Mouse (Mus musculus) thymus, adult 18-20 months (tissue): ENCODE measurements around the gene Sema6b.

Experiments
- DNase-seq, 2 experiments: peaks; one replicate each; pipeline ENCODE4 v3.0.0; 2022; ENCODE audit warnings: mixed read lengths in 2 of 2

The Sema6b gene

GRCm38 (mm10) chr17:56139858-56140595 lies at the start of gene Sema6b:
Gene Sema6b (minus strand): TSS chr17:56140343.
- DNase-seq = no peak

- DNase-seq = no peak
These were observed 45.4 kb upstream of the Sema6b start for GRCm38 (mm10) chr17:56185281-56186141.

GRCm38 (mm10) chr17:56183658-56184103 lies 43.5 kb upstream of the Sema6b start, which contains the start of gene Mydgf:
Gene Mydgf (minus strand): TSS chr17:56183920.
- DNase-seq = peak; percentile 89

DNA sequence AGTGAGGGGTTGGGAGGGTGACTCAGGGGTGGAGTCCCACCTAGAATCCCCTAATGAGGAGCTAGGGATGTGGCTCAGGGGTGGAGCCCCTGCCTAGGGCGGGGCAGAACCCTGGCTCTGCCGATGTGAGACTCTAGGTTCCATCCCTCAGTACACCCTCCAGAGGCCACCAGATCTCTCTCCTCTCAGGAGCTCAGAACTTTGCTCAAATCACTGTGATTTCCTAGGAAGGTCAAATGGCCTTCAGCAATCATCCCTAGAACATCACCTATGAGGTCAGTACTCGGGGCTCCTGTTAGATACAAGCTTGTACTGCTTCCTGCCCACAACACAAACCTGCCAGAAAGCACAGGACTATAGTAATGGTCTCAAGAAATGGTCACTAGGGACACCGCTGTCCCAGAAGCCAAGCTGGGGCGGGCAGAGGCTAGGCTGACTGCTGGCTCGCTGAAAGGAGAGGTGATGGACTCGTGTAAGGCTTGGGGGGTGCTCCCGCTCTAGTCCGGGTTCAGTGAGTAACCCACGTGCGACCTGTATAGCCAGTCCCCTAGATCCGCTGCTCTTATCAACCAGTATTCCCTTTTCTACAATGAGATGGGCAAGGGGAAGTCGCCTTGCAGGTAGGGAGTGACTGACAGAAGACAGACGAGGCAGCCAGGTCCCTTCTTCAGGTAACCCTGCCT lies 43.0 kb upstream of the Sema6b start:
- DNase-seq = no peak

- no peak for DNase-seq
These were observed 35.3 kb upstream of the Sema6b start for GRCm38 (mm10) chr17:56175416-56175815.

DNA sequence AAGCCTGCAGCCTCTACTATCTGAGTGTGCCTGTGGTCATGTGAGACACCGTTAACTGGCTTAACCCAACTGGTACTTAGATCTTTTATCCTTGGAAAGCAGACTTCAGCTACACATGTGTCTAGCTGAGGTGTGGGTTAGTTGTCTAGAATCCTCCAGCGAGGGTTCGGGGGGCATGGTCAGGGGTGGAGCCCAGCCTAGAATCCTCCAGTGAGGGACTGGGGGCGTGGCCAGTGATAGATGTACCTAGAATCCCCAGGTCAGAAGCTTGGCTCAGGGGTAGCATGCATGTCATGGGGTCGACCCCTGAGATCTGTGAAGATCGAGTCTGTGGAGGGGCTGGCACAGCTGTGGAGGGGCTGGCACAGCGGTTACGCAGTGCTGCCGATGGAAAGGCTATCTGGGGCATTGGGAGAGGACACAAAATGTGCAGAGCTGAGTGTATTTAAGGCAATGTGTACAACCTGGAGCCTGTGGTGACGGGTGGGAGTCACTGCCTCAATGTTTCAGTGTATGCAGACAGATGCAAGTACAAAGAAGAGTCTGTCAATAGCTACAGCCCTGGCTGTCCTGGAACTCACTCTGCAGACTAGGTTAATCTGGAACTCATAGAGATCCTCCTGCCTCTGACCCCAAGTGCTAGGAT lies 33.4 kb upstream of the Sema6b start:
- DNase-seq = no peak

- DNase-seq = no peak
These were observed 31.7 kb upstream of the Sema6b start for GRCm38 (mm10) chr17:56171881-56172280.

GRCm38 (mm10) chr17:56171456-56171855 lies 31.3 kb upstream of the Sema6b start:
- DNase-seq = no peak

GRCm38 (mm10) chr17:56170636-56171035 lies 30.5 kb upstream of the Sema6b start:
- DNase-seq = no peak

DNA sequence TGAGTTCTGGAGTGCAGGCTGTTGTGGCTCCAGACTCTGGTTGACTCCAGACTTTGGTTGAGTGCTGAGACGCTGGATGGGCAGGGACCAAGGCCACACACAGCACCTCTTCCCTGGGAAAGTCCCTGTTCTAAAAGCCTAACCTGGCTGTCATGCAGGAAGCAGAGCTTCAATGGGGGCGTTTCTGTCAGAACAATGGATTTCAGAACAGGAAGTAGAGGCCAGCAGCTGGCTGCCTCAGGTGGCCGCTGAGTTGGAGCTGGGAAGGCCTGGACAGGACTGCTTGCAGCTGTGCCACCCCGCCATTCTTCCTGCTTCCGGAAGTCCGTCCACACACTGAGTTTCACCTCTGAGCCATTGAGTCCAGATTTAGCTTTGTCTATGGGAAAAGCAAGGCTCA lies 29.7 kb upstream of the Sema6b start:
- DNase-seq = no peak

DNA sequence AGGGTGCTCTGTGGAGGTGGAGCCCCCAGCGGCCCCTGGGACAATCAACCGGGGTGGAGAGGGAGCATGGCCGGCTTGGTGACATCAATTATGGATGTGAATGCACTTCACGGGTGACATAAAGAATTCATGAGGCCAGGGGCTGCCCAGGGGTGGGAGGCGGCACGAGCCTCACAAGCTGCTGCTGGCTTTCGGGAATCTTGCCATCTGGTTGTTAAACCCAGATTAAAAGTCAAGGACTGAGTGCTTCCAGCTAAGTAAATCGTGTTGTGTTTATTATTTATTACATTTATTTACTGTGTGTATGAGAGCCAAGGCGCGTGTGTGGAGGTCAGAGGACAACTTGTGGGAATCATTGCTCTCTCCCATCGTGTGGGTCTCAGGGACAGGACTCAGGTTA lies 25.5 kb upstream of the Sema6b start:
- no peak for DNase-seq

DNA sequence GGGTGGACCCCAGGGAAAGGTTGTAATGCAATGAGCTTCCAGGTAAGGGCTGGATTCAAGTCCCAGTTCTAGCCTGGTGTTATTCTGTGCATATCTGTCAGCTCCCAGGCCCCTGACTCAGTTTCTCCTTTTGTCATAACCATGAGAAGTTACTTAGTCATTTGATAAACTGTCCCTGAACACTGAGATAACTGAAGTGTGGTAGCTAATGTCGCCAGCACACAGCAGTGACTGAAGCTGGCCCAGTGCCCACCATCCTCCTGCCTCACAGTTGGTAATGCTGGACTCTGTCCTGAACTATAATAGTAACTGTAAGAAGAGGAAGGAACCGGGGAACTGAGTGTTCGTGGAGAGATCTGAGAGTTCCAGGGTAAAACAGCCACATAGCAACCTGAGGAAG lies 24.4 kb upstream of the Sema6b start:
- DNase-seq = no peak

DNA sequence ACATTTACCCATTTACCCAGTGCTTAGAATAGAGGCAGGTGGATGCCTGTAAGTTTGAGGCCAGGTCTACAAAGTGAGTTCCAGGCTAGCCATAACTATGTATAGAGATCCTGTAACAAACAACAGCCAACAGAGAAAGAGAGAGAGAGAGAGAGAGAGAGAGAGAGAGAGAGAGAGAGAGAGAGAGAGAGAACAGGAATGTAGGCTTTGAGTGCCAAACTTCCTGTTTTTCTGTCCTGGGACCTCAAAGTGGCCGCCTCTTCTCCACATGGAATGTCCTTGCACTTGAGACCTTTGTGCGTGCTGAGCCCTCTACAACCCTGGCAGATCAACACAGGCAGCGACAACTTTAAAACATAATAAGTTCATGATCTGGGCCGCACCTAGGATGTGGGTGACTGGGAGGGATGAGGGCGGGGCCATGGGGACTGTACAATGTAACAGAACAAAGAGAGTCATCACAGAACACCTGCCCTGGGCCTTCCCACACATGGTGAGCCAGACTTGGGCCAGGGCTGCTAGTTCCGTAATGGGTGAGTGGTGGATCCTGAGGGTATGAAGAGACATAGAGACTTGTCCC lies 23.5 kb upstream of the Sema6b start:
- DNase-seq = peak; percentile 50 to 68

- DNase-seq = peak; percentile 89 to 91
These were observed 22.2 kb upstream of the Sema6b start, which contains the start of gene Tnfaip8l1 for GRCm38 (mm10) chr17:56162231-56162774. Gene Tnfaip8l1 (plus strand): TSS chr17:56162477.

- DNase-seq = no peak
These were observed 19.6 kb upstream of the Sema6b start for GRCm38 (mm10) chr17:56159729-56160128.

DNA sequence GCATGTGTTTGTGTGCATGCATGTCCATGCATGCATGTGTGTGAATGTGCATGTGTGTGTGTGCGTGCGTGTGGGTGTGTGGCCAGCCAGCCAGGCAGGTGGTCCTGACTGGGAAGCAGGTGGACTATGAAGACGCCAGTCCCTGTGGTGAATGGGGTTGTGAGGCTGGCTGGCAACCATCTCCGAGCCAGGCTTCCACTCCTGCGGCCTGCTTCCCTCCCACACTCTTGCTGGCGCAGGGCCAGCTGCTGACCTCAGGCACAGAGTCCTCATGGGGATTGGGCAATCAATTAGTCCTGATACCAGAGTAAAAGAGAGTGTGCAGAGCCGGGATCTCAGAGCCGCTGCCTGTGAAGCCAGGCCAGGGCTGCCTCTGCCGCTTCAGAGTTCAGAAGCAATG lies 13.5 kb upstream of the Sema6b start:
- no peak for DNase-seq

DNA sequence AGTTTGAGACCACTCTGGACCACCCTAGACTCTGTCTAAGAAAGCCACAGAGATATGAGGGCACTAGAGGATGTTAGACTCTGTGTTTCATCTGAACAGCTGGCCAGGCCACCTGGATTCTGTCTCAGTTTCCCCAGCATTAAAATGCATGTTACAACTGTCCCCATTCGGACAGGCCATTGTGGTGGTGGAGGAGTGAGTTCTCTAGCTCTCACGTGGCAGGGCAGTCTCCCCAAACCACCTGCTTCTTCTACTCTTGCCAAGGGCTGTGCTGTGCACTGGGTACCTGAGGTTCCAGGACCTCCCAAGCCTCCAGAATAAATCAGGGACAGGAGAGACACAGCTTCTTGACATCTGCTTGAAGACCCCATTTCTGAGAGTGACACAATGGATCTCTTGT lies 9.8 kb upstream of the Sema6b start:
- DNase-seq = no peak

DNA sequence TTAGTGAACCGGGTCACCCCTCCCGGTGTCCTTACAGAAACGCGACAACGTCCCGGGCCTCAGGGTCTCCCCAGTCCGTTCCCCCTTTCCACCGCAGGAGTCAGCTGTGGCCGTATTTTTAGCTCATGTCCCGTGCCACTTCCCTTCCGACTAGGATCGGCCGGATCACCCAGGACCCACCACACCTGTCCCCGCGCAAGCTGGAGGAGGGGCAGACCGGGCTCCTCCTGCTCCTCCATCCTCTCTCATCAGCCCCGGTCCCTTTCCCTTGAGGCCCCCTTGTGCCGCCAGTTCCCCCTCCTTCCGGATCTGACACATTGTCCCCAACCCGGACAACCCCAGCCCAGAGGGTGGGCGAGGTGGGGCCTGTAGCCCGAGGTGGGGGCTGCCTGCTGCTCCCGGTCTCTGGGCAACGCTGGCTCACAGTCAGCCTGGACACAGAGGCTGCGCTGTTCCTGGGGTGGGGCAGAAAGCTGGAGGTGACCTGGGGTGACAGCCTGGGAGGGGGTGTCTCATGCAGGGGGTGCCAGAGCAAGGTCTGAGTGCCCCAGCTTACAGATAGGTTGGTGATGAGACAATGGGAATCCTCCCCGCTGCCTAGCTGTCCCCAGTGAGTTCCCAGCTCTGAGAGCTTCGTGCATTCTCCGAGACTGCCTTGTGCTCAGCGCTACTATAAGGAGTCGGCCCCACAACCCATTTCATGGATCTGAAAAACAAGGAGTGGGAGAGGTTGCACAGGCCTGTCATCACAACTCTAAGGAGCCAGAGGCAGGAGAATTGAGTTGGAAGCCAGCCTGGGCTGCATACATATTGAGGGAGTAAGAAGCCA lies 8.9 kb upstream of the Sema6b start:
- no peak for DNase-seq

- DNase-seq = no peak
These were observed 8.1 kb upstream of the Sema6b start for GRCm38 (mm10) chr17:56148280-56148679.

DNA sequence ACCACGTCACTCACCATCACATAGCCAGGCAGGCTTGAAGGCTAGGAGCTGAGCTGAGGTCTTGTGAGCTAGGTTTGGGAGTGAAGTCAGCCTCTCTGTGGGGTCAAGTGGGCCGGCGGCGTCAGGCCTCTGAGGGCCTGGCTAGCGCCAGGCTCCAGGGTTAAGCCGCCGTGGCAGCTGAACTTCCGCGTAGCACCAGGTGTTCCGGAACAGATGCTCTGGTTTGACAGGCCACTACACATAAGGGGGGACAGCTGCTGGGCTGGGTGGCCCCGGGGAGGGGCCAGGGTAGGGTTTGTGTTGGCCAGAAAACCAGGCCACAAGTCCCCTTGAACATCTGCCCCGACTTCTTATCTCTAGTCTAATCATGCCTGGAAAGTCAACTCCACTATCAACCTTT lies 7.3 kb upstream of the Sema6b start:
- no peak for DNase-seq

DNA sequence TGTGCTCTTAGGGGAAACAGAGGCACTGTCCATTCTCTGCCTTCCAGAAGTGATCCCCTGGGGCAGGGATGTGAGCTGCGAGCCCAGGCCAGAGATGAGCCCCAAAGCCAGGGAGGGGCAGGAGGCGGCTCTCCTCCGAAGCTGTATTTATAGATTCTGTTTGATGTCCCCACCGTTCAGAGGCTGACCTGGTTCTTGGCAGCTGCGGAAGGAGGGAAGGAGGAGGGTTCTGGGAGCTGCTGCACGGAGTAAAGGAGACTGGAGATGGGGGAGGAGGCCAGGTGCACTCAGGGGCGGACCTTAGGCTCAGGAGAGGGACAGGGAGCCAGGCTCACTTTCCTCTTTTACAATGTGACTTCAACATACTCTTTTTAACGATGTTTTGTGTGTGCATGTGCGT lies 6.0 kb upstream of the Sema6b start:
- DNase-seq = no peak
